Mouse (Mus musculus) hindbrain, postnatal 0 days (tissue): Measurements from ENCODE around the gene Dck. TPM values are rescaled to one million over a fixed set of nuclear protein-coding genes. Genes with fewer than 3 reads are reported as not detected.

Experiments used
- ATAC-seq: fragments of 200-750 bp; cut with Nextera tagmentation; 2 replicates; pipeline ENCODE4 v1.8.0; 2017; ENCODE audit warnings: mild to moderate bottlenecking, moderate TSS enrichment, moderate library complexity
- DNase-seq: peaks from one replicate; pipeline ENCODE4 v3.0.0-alpha.2; 2015; ENCODE audit warnings: low spot score
- H3K27ac ChIP-seq: fragments of 300-500 bp; sonication (generic); 2 replicates; pipeline ENCODE4 v1.5.1; 2014; ENCODE audit warnings: mild to moderate bottlenecking
- H3K27me3 ChIP-seq: fragments of 300-500 bp; sonication (generic); 2 replicates; pipeline ENCODE4 v1.6.1; 2014; ENCODE audit warnings: low read length, mixed read lengths; ENCODE audit not compliant: insufficient read depth
- H3K36me3 ChIP-seq: fragments of 300-500 bp; sonication (generic); 2 replicates; pipeline ENCODE4 v1.6.1; 2014; ENCODE audit warnings: low read length, mixed read lengths; ENCODE audit not compliant: insufficient read depth
- H3K4me1 ChIP-seq: fragments of 300-500 bp; sonication (generic); 2 replicates; pipeline ENCODE4 v1.6.1; 2014; ENCODE audit warnings: antibody characterized with exemption, low read length, mixed read lengths; ENCODE audit not compliant: insufficient read depth
- H3K4me2 ChIP-seq: fragments of 300-500 bp; sonication (generic); 2 replicates; pipeline ENCODE4 v1.6.1; 2014; ENCODE audit warnings: low read depth, mild to moderate bottlenecking, low read length, moderate library complexity, mixed read lengths
- H3K4me3 ChIP-seq: fragments of 300-500 bp; sonication (generic); 2 replicates; pipeline ENCODE4 v1.5.1; 2014; ENCODE audit warnings: low read length
- H3K9ac ChIP-seq: fragments of 300-500 bp; sonication (generic); replicated peaks from 2 replicates; pipeline ENCODE4 v1.6.1; 2014; ENCODE audit warnings: mild to moderate bottlenecking, low read length, moderate library complexity, mixed read lengths
- H3K9me3 ChIP-seq: fragments of 300-500 bp; sonication (generic); 2 replicates; pipeline ENCODE4 v1.6.1; 2016; ENCODE audit warnings: low read length, mixed read lengths
- CTCF ChIP-seq: IDR thresholded peaks from 2 replicates; pipeline ENCODE4 v1.5.1; 2016; ENCODE audit warnings: antibody characterized with exemption, control low read depth, low read depth
- WGBS: fragments of 180-500 bp; shearing (Covaris S2); extraction: QIAGEN DNeasy Blood & Tissue Kit; methylation state at CpG from one replicate; pipeline ENCODE4 v1.1.7; 2014; 5-methylcytosine and 5-hydroxymethylcytosine counted together
- polyA plus RNA-seq: library from polyadenylated mRNA; unstranded; fragments of >200 nt; fragmentation: Nextera tagmentation; extraction: Ambion mirVana; gene quantifications from 2 replicates; pipeline ENCODE4 v1.2.1, GENCODE M21; 2015
- total RNA-seq: library from RNA; depleted of rRNA; stranded (reverse); fragments of >200 nt; gene quantifications from 2 replicates; pipeline ENCODE4 v1.2.3, GENCODE M21; 2014; rRNA removed

Gene Dck
- total and polyA plus RNA-seq, 2 experiments from 2014 or later: 22.3 to 29.7 TPM

GRCm38 (mm10) chr5:88829835-88830571 is 65.2 kb downstream of the Dck start:
- Histone ChIP-seq H3K4me3 (no peak overlapping the region), H3K4me1 (no peaks in the 10 kb centered on the region), H3K27me3 (no peaks in the 10 kb centered on the region), H3K36me3 (no peaks in the 10 kb centered on the region), H3K4me2 (no peak overlapping the region), H3K9me3 (no peaks in the 10 kb centered on the region), H3K27ac (no peak overlapping the region), H3K9ac (no peak overlapping the region)
- DNase-seq (no peak), ATAC-seq (no peak)
- no peak for TF ChIP-seq CTCF
- 61% methylated on average over 8 of the region's 8 CpGs for WGBS

GRCm38 (mm10) chr5:88830880-88831279 is 66.1 kb downstream of the Dck start:
- Histone ChIP-seq H3K4me2 (no peak overlapping the region), H3K4me3 (no peak overlapping the region), H3K27me3 (no peaks in the 10 kb centered on the region), H3K9me3 (no peaks in the 10 kb centered on the region), H3K36me3 (no peaks in the 10 kb centered on the region), H3K4me1 (no peaks in the 10 kb centered on the region), H3K27ac (no peak overlapping the region), H3K9ac (no peak overlapping the region)
- 71% methylated on average over 4 of the region's 4 CpGs for WGBS
- ATAC-seq (no peak), DNase-seq (no peak)
- TF ChIP-seq CTCF: no peak

- no peak for TF ChIP-seq CTCF
- DNase-seq: no peak
- H3K4me1 ChIP-seq: no peaks in the 10 kb centered on the region
- WGBS: 88% methylated on average over 3 of the region's 3 CpGs
- no peaks in the 10 kb centered on the region for H3K9me3 ChIP-seq
- H3K36me3 ChIP-seq: no peaks in the 10 kb centered on the region
- no peak overlapping the region for H3K4me2 ChIP-seq
- no peaks in the 10 kb centered on the region for H3K27me3 ChIP-seq
- no peak overlapping the region for H3K4me3 ChIP-seq
- H3K27ac ChIP-seq: no peak overlapping the region
- no peak for ATAC-seq
- no peak overlapping the region for H3K9ac ChIP-seq
Observed at GRCm38 (mm10) chr5:88831935-88832334, 67.1 kb downstream of the Dck start.

Other genes with a start within 250 kb of the Dck start
- gene Jchain, start 237.1 kb upstream of the Dck start, total RNA-seq: 0.36 and 0.99 TPM in 2 replicates
- 0.29 and 0.45 TPM in 2 replicates for gene Jchain, start 237.1 kb upstream of the Dck start, polyA plus RNA-seq
- 8.5 and 11.3 TPM in 2 replicates for gene Utp3, start 210.5 kb upstream of the Dck start, total RNA-seq
- gene Utp3, start 210.5 kb upstream of the Dck start, polyA plus RNA-seq: 51.8 and 55.5 TPM in 2 replicates
- 169 and 191 TPM in 2 replicates for gene Rufy3, start 200.0 kb upstream of the Dck start, total RNA-seq
- gene Rufy3, start 200.0 kb upstream of the Dck start, polyA plus RNA-seq: 197 and 210 TPM in 2 replicates
- gene Grsf1, start 88.8 kb upstream of the Dck start, total RNA-seq: 39.9 and 48.8 TPM in 2 replicates
- gene Grsf1, start 88.8 kb upstream of the Dck start, polyA plus RNA-seq: 60.7 and 61.8 TPM in 2 replicates
- 10.5 and 12.2 TPM in 2 replicates for gene Mob1b, start 44.1 kb upstream of the Dck start, total RNA-seq
- 7.8 and 8.5 TPM in 2 replicates for gene Mob1b, start 44.1 kb upstream of the Dck start, polyA plus RNA-seq
- 68.8 and 73.0 TPM in 2 replicates for gene Slc4a4, start 121.8 kb downstream of the Dck start, total RNA-seq
- gene Slc4a4, start 121.8 kb downstream of the Dck start, polyA plus RNA-seq: 30.6 and 31.1 TPM in 2 replicates